Mouse (Mus musculus): ENCODE data around the gene Dpm1. TPM values are rescaled to one million over a fixed set of nuclear protein-coding genes. Genes with fewer than 3 reads are reported as not detected.
A peak's percentile ranks its signal among the peaks of the same experiment; 100 is the strongest.

The Dpm1 gene
- polyA plus RNA-seq, 1 experiment, result 21.4 TPM

DNA sequence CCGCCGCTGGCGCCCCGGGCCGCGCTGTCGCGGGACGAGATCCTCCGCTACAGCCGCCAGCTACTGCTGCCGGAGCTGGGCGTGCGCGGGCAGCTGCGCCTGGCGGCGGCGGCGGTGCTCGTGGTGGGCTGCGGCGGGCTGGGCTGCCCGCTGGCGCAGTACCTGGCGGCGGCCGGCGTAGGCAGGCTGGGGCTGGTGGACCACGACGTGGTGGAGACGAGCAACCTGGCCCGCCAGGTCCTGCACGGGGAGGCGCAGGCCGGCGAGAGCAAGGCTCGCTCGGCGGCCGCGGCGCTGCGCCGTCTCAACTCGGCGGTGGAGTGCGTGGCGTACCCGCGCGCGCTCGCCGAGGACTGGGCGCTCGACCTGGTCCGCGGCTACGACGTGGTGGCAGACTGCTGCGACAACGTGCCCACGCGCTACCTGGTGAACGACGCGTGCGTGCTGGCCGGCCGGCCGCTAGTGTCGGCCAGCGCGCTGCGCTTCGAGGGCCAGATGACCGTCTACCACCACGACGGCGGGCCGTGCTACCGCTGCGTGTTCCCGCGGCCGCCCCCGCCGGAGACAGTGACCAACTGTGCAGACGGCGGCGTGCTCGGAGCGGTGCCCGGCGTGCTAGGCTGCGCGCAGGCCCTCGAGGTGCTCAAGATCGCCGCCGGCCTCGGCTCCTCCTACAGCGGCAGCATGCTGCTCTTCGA lies 531 bp upstream of the Dpm1 start:
- no peak for DNase-seq
- peaks cover 6% of the 10 kb centered on the region for H3K4me1 ChIP-seq (ENCODE audit: control insufficient read depth, insufficient read depth, low read length)
- peak overlapping the region; percentile 87 for H3K4me3 ChIP-seq (replicated peaks; ENCODE audit: extremely low read depth, low read depth, low read length)

DNA sequence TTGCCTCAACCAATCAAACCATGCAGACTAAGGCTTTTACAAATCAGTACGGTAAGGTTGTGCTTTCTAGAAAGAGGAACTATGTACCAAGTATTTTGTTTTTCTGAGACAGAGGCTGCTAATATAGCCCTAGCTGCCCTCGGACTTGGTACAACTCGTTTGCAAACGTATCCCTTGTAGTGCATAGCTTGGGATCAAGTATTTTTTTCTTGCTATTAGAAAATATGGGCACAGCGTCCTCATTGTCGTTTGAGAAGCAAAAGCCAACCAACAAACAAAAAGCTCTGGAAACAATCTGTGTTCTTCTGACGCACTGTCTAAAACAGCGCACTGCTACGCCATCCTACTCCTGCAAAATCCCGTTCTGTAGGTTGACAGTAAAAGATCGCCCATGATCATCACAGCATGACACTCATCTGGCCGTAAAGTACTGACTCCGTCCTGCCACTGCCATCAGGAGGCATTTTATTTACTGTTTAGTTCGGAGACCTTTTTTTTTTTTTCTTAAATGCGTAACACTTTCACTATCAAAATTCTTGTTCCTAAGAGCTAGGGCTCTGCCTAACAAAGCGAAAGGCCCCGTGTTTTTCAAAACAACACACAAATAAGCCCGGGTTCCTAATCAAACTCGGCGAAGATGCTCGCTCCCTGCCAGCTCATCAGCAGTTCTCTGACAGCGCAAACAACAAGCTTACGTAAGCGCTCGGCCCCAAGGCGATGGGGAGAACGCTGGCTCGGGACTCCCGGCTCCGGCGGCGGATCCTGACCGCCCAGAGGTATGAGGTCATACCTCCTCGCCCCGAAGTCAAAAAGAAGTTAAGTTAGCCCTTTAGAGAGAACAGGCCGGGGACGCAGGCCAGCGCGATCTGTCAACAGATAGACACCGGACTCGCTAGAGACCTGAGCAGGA lies 1.0 kb downstream of the Dpm1 start:
- DNase-seq, result no peak
- WGBS, result 12% methylated on average over 41 of the region's 41 CpGs
- Histone ChIP-seq H3K4me1 (ENCODE audit: control insufficient read depth, insufficient read depth, low read length) (peaks cover 6% of the 10 kb centered on the region), H3K4me3 (replicated peaks; ENCODE audit: extremely low read depth, low read depth, low read length) (peak overlapping the region; percentile 87)
- no peak for TF ChIP-seq CTCF (IDR thresholded peaks at IDR 0.05; ENCODE audit: insufficient read depth, low read length)
- no peak for TF ChIP-seq POLR2A (IDR thresholded peaks at IDR 0.05; ENCODE audit: borderline replicate concordance, extremely low read depth, low read depth, low read length)

More for the DNA sequence above, 531 bp upstream of the Dpm1 start:
- no peak for TF ChIP-seq POLR2A (IDR thresholded peaks at IDR 0.05; ENCODE audit: borderline replicate concordance, extremely low read depth, low read depth, low read length)
- no peak for TF ChIP-seq CTCF (IDR thresholded peaks at IDR 0.05; ENCODE audit: insufficient read depth, low read length)
- 2% methylated on average over 105 of the region's 105 CpGs for WGBS

DNA sequence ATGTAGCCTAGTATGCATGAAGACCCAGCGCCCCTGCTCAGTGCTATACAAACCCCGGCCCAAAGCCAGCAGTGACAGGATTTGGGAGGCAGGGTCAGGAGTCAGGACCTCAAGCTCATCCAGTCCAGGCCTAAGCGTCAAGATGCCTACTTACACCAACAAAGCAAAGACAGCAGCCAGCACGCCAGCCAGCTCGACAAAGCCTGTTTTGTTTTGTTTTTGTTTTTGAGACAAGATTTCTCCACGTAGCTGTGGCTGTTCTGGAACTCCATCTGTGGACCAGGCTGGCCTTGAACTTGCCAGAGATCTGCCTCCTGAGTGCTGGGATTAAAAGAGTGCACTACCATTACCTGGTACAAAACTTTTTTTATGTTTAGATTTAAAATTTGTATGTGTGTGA lies 7.1 kb downstream of the Dpm1 start:
- no peak for TF ChIP-seq CTCF (IDR thresholded peaks at IDR 0.05; ENCODE audit: insufficient read depth, low read length)
- TF ChIP-seq POLR2A (IDR thresholded peaks at IDR 0.05; ENCODE audit: borderline replicate concordance, extremely low read depth, low read depth, low read length), result no peak
- no peaks in the 10 kb centered on the region; the same call in 1 of the 2 replicates for H3K4me1 ChIP-seq (ENCODE audit: control insufficient read depth, insufficient read depth, low read length)
- H3K4me3 ChIP-seq (replicated peaks; ENCODE audit: extremely low read depth, low read depth, low read length), result no peak overlapping the region
- WGBS, result 83% methylated on average over 6 of the region's 6 CpGs
- DNase-seq, result no peak

DNA sequence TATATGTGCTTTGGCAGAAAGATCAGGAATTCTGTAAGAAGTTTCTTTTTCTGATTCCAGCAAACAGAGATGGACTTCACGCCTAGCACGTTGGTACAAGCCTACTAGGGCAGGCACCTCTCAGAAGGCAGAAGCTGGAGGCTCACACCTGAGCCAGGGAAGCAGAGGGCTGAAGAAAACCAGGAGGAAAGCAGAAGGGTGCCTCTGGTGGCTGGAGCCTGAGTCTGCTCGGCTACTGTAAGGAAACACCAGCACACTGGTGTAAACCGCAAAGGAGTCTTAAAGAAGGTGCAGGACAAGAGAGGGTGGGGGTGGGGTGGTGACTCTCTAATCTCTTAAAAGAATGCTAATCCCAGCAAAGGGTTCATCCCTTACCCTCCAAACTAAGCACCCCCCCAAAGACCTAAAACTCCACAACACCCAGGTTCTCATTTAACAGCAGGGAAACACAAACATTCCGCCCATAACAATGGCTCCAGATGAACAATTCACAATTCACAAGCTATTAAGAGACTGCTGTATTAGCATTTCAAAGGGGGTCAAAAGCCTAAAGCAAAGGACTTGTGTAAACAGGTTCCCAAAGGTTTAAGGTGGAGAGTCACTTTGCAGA lies 16.5 kb downstream of the Dpm1 start:
- 58% methylated on average over 5 of the region's 5 CpGs for WGBS
- no peak for DNase-seq
- TF ChIP-seq POLR2A (IDR thresholded peaks at IDR 0.05; ENCODE audit: borderline replicate concordance, extremely low read depth, low read depth, low read length) (no peak), CTCF (IDR thresholded peaks at IDR 0.05; ENCODE audit: insufficient read depth, low read length) (0 out of 2 replicates have a peak, but pooled peaks have one; percentile 21)
- Histone ChIP-seq H3K4me3 (replicated peaks; ENCODE audit: extremely low read depth, low read depth, low read length) (no peak overlapping the region), H3K4me1 (ENCODE audit: control insufficient read depth, insufficient read depth, low read length) (no peaks in the 10 kb centered on the region)

DNA sequence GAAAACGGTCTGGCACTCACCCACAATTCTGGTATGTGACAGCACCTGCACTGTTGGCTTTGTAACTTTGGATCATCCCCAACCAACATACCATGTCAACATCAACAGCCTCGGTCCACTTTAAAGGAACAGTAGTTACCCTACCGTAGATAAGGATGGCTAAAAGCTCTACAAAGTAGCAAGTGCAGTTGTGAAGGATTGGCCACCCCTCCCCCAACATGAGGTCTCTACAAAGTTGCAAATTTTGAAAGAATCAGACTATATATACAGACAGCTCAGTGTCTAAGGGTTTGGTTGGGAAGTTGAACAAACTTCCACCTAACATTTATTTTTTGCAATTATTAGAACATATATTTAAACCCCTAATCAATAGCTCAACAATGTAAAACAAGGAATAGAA lies 22.5 kb downstream of the Dpm1 start:
- no peak for DNase-seq
- H3K4me1 ChIP-seq (ENCODE audit: control insufficient read depth, insufficient read depth, low read length), result peaks cover 15% of the 10 kb centered on the region
- 82% methylated on average over 3 of the region's 3 CpGs for WGBS
- no peak overlapping the region for H3K4me3 ChIP-seq (replicated peaks; ENCODE audit: extremely low read depth, low read depth, low read length)
- TF ChIP-seq POLR2A (IDR thresholded peaks at IDR 0.05; ENCODE audit: borderline replicate concordance, extremely low read depth, low read depth, low read length) (no peak), CTCF (IDR thresholded peaks at IDR 0.05; ENCODE audit: insufficient read depth, low read length) (no peak)

DNA sequence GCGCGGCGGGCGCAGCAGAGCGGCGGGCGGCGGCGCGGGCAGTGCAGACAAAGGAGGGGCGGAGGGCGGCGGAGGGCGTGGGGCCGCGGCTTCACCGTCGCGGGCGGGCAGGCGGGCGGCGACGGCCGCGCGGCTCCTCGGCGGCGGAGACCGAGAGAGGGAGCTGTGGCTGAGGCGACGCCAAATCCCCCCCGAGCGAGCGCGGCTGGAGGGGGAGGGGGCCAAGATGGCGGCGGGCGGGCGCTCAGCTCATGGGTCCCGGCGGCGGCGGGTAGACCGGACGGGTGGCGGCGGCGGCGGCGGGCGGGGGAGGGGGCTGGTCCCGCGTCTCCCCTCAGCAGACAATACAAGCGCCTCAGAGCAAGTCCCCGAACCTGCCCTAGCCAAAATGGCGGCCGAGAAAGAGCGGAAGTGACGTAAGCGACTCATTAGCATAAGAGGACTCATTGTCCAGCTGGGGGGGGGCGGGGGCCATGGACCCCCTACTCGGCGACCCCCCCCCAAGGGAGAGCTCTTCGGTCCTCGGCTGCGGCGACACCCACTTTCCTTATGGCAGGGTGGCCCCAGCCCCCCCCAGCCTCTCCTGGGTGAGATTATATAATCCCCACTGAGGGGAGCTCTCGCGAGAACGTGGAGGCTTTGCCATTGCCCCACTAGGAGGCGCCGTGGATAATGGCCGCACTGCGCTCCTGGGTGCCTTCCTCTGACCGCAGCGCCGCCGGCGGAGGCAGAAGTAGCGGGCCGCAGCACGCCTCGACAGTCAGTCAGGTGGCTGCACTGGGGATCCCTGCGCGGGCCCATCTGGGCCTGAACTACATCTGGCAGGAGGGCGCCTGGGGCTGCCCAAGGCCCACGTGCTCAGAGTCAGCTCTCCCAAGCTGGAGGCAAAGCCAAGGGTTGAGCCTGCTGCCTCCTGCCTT lies 23.4 kb downstream of the Dpm1 start, which contains the start of gene Adnp:
Gene Adnp, minus strand, starts transcription at position 388 of the 920 bp plus-strand sequence.
- TF ChIP-seq CTCF (IDR thresholded peaks at IDR 0.05; ENCODE audit: insufficient read depth, low read length), result peak; percentile 54
- peak; percentile 84; the same call in 1 of the 2 replicates for TF ChIP-seq POLR2A (IDR thresholded peaks at IDR 0.05; ENCODE audit: borderline replicate concordance, extremely low read depth, low read depth, low read length)
- Histone ChIP-seq H3K4me3 (replicated peaks; ENCODE audit: extremely low read depth, low read depth, low read length) (peak within 1 kb of the TSS; percentile 92), H3K4me1 (ENCODE audit: control insufficient read depth, insufficient read depth, low read length) (peaks cover 15% of the 10 kb centered on the region)
- peak; percentile 94 for DNase-seq
- WGBS, result 4% methylated on average over 71 of the region's 89 CpGs

DNA sequence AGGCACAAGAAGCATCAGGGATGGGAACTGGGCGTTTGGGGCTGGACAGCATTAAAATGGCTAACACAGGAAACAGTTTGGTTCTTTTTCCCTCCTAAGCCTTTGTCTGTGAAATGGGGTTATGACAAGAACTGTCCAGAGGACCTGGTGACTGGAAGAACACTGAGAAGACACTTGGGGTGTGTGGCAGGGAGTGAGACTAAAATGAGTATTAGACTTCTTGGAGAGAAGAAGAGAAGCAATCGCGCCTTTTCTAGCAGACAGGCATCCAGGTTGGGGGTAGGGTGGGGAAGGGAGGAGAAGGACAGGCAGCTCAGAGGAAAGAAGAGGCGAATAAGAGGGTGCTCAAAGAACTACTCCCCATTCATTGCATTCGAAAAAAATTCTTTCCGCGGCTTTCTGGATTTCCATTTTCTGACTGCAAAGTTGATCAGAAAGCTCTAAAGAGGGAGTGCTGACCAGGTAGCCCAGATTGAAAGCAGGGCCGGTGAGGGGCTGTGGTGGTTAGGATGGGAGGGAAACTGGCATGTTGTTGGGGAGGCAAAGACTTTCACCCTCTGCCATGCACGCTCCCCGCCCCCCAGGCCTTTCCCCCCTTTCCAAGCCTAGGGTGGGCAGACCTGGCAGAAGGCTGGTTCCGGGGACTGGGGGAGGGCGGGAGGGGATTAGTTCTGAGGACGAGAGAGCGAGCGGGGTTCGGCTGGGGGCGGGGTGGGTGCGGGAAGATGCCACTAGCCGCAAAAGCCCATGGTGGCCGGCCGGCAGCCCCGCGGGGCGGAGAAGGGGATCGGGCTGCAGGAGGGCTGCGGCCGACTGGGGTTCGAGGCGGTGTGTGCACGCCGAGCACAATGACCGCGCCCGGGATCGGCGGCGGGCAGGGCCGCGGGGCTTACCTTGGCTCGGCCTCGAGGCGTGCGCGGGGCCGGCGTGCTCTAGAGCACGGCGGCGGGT lies 24.4 kb downstream of the Dpm1 start:
- TF ChIP-seq CTCF (IDR thresholded peaks at IDR 0.05; ENCODE audit: insufficient read depth, low read length) (no peak), POLR2A (IDR thresholded peaks at IDR 0.05; ENCODE audit: borderline replicate concordance, extremely low read depth, low read depth, low read length) (no peak)
- peaks cover 21% of the 10 kb centered on the region for H3K4me1 ChIP-seq (ENCODE audit: control insufficient read depth, insufficient read depth, low read length)
- peak; percentile 35 for DNase-seq
- H3K4me3 ChIP-seq (replicated peaks; ENCODE audit: extremely low read depth, low read depth, low read length), result peak overlapping the region; percentile 92
- under 1% methylated on average over 49 of the region's 49 CpGs for WGBS

DNA sequence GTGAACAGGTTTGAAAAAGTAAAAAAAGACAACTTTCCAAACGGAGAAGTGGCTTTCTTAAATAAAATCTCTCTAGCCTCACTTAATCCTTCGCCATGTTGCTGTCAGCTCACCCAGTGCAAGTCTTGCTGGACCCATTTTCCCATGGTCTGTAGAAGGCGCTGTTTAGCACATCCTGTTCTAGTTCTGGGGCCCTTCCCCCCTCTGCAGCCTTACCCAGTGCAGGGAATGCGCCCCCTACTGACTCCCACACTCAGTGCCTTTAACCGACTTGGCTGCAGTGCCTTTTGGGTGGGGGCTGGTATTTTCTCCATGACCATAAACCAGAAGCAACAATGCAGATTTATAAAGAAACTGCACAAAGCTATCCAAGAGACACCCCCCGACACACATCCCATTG lies 25.1 kb downstream of the Dpm1 start:
- TF ChIP-seq CTCF (IDR thresholded peaks at IDR 0.05; ENCODE audit: insufficient read depth, low read length) (peak; percentile 93), POLR2A (IDR thresholded peaks at IDR 0.05; ENCODE audit: borderline replicate concordance, extremely low read depth, low read depth, low read length) (no peak)
- WGBS, result 5% methylated on average over 6 of the region's 6 CpGs
- H3K4me3 ChIP-seq (replicated peaks; ENCODE audit: extremely low read depth, low read depth, low read length), result peak overlapping the region; percentile 92
- H3K4me1 ChIP-seq (ENCODE audit: control insufficient read depth, insufficient read depth, low read length), result peaks cover 27% of the 10 kb centered on the region
- peak; percentile 77 for DNase-seq

All from lung, adult 2 months (tissue).